Mouse (Mus musculus) MEL (cell line): Measurements from ENCODE around the gene Micu1. TPM values are rescaled to one million over a fixed set of nuclear protein-coding genes. Genes with fewer than 3 reads are reported as not detected.

ENCODE experiments used
- DNase-seq: peaks from one replicate; pipeline ENCODE4 v3.0.0; 2011; ENCODE audit warnings: low read depth, low spot score
- H3K27ac ChIP-seq: 2 replicates; pipeline ENCODE4 v1.5.1; 2012; ENCODE audit warnings: low read depth, mild to moderate bottlenecking, control low read depth, low read length, moderate library complexity; ENCODE audit not compliant: control insufficient read depth
- H3K27me3 ChIP-seq, 2 experiments: fragments of 150-350 bp in 1 of 2; sonication (generic) in 1 of 2; 2 replicates each; pipeline ENCODE4 v1.6.1; 2012; ENCODE audit warnings: low read length in 2 of 2, mild to moderate bottlenecking in 2 of 2, improper control_type of control experiment in 1 of 2, moderate library complexity in 1 of 2; ENCODE audit not compliant: insufficient read depth in 2 of 2, control insufficient read depth in 1 of 2
- H3K36me3 ChIP-seq, 2 experiments: 2 replicates each; pipeline ENCODE4 v1.6.1; 2012 to 2014; ENCODE audit warnings: low read length in 2 of 2, improper control_type of control experiment in 1 of 2, inconsistent platforms in 1 of 2, mild to moderate bottlenecking in 1 of 2; ENCODE audit not compliant: insufficient read depth in 2 of 2, control insufficient read depth in 1 of 2
- H3K4me1 ChIP-seq, 2 experiments: fragments of 150-350 bp in 1 of 2; sonication (generic) in 1 of 2; 2 replicates each; pipeline ENCODE4 v1.6.1; 2012; ENCODE audit warnings: low read length in 2 of 2, improper control_type of control experiment in 1 of 2, mild to moderate bottlenecking in 1 of 2; ENCODE audit not compliant: insufficient read depth in 2 of 2, control insufficient read depth in 1 of 2
- H3K4me3 ChIP-seq, 2 experiments: fragments of 150-350 bp in 1 of 2; sonication (generic) in 1 of 2; 2 replicates each; pipeline ENCODE4 v1.5.1; 2012; ENCODE audit warnings: low read depth in 2 of 2, low read length in 2 of 2, mild to moderate bottlenecking in 2 of 2, moderate library complexity in 2 of 2, control low read depth in 1 of 2, improper control_type of control experiment in 1 of 2; ENCODE audit not compliant: control insufficient read depth in 1 of 2, insufficient read depth in 1 of 2
- H3K79me2 ChIP-seq: 2 replicates; pipeline ENCODE4 v1.6.1; 2012; ENCODE audit warnings: mild to moderate bottlenecking, low read length, moderate library complexity; ENCODE audit not compliant: control insufficient read depth, poor library complexity, insufficient read depth
- H3K9ac ChIP-seq: 2 replicates; pipeline ENCODE4 v1.6.1; 2012; ENCODE audit warnings: low read depth, mild to moderate bottlenecking, control low read depth, low read length, moderate library complexity; ENCODE audit not compliant: control insufficient read depth, poor library complexity, severe bottlenecking
- H3K9me3 ChIP-seq: fragments of 150-350 bp; sonication (generic); replicated peaks from 2 replicates; pipeline ENCODE4 v1.6.1; 2012; ENCODE audit warnings: mild to moderate bottlenecking, low read length, improper control_type of control experiment, moderate library complexity; ENCODE audit not compliant: insufficient read depth
- CHD1 ChIP-seq: IDR thresholded peaks from 2 replicates; pipeline ENCODE4 v1.6.1; 2012; ENCODE audit warnings: low read depth, mild to moderate bottlenecking, inconsistent platforms, low read length, improper control_type of control experiment
- E2F4 ChIP-seq: IDR thresholded peaks from 2 replicates; pipeline ENCODE4 v1.6.1; 2011; ENCODE audit warnings: low read depth, low read length, improper control_type of control experiment, borderline replicate concordance
- GABPA ChIP-seq: IDR thresholded peaks from 2 replicates; pipeline ENCODE4 v1.6.1; 2012; ENCODE audit warnings: low read depth, mild to moderate bottlenecking, inconsistent platforms, low read length, improper control_type of control experiment, moderate library complexity
- GATA1 ChIP-seq: IDR thresholded peaks from 2 replicates; pipeline ENCODE4 v1.6.1; 2011; ENCODE audit warnings: low read depth, low read length, improper control_type of control experiment
- JUND ChIP-seq: IDR thresholded peaks from 2 replicates; pipeline ENCODE4 v1.6.1; 2011; ENCODE audit warnings: low read depth, mild to moderate bottlenecking, improper control_type of control experiment, low read length
- MAFK ChIP-seq: IDR thresholded peaks from 2 replicates; pipeline ENCODE4 v1.6.1; 2011; ENCODE audit warnings: low read depth, mild to moderate bottlenecking, low read length, improper control_type of control experiment, borderline replicate concordance
- MXI1 ChIP-seq: IDR thresholded peaks from 2 replicates; pipeline ENCODE4 v1.6.1; 2011; ENCODE audit warnings: mild to moderate bottlenecking, low read depth, low read length, improper control_type of control experiment
- MYB ChIP-seq: IDR thresholded peaks from 2 replicates; pipeline ENCODE4 v1.6.1; 2011; ENCODE audit warnings: mild to moderate bottlenecking, low read depth, low read length, improper control_type of control experiment
- NRF1 ChIP-seq: IDR thresholded peaks from 2 replicates; pipeline ENCODE4 v1.6.1; 2014; ENCODE audit warnings: low read depth, mild to moderate bottlenecking, inconsistent platforms, low read length, improper control_type of control experiment, moderate library complexity; ENCODE audit not compliant: poor library complexity, insufficient read depth, severe bottlenecking
- POLR2AphosphoS5 ChIP-seq: IDR thresholded peaks from 2 replicates; pipeline ENCODE4 v1.6.1; 2012; ENCODE audit warnings: low read depth, borderline replicate concordance, mild to moderate bottlenecking, inconsistent platforms, low read length, moderate library complexity, mixed read lengths
- SIN3A ChIP-seq: IDR thresholded peaks from 2 replicates; pipeline ENCODE4 v1.6.1; 2012; ENCODE audit warnings: low read length, improper control_type of control experiment, inconsistent platforms
- TAL1 ChIP-seq: IDR thresholded peaks from 2 replicates; pipeline ENCODE4 v1.6.1; 2012; ENCODE audit warnings: mild to moderate bottlenecking, inconsistent platforms, low read length, moderate library complexity, mixed read lengths
- TBP ChIP-seq: IDR thresholded peaks from 2 replicates; pipeline ENCODE4 v1.8.0; 2011; ENCODE audit warnings: low read depth, low read length, improper control_type of control experiment
- UBTF ChIP-seq: IDR thresholded peaks from 2 replicates; pipeline ENCODE4 v1.6.1; 2012; ENCODE audit warnings: low read depth, mild to moderate bottlenecking, inconsistent platforms, low read length, improper control_type of control experiment, moderate library complexity, borderline replicate concordance; ENCODE audit not compliant: insufficient read depth
- USF2 ChIP-seq, 2 experiments: IDR thresholded peaks; 2 replicates each; pipeline ENCODE4 v1.6.1; 2011 to 2012; ENCODE audit warnings: improper control_type of control experiment in 2 of 2, low read length in 2 of 2, borderline replicate concordance in 1 of 2, inconsistent platforms in 1 of 2, low read depth in 1 of 2, mild to moderate bottlenecking in 1 of 2; ENCODE audit not compliant: insufficient read depth in 1 of 2
- ZC3H11A ChIP-seq: IDR thresholded peaks from 2 replicates; pipeline ENCODE4 v1.6.1; 2012; ENCODE audit warnings: low read depth, mild to moderate bottlenecking, inconsistent platforms, low read length, improper control_type of control experiment
- ZKSCAN1 ChIP-seq: IDR thresholded peaks from 2 replicates; pipeline ENCODE4 v1.6.1; 2012; ENCODE audit warnings: low read depth, mild to moderate bottlenecking, inconsistent platforms, low read length, improper control_type of control experiment, moderate library complexity
- ZMIZ1 ChIP-seq: IDR thresholded peaks from 2 replicates; pipeline ENCODE4 v1.6.1; 2012; ENCODE audit warnings: low read depth, mild to moderate bottlenecking, inconsistent platforms, low read length, improper control_type of control experiment, moderate library complexity
- polyA plus RNA-seq, 2 experiments: library from polyadenylated mRNA; stranded (reverse) in 1 of 2; unstranded in 1 of 2; fragments of >175 nt in 1 of 2; fragments of >200 nt in 1 of 2; gene quantifications; 2 replicates each; pipeline versions ENCODE4 v1.2.1 to v1.2.4; 2012; ENCODE audit warnings: low replicate concordance in 2 of 2, low read depth in 1 of 2; ENCODE audit not compliant: insufficient read length in 2 of 2, insufficient read depth in 1 of 2, missing spikeins in 1 of 2
- total RNA-seq: library from RNA; depleted of rRNA; stranded (reverse); fragments of 300-350 nt; gene quantifications from 2 replicates; pipeline ENCODE4 v1.2.3, GENCODE M21; 2012

Micu1 gene
- total and polyA plus RNA-seq, 3 experiments = 18.0 to 26.8 TPM; not detected in 1

DNA sequence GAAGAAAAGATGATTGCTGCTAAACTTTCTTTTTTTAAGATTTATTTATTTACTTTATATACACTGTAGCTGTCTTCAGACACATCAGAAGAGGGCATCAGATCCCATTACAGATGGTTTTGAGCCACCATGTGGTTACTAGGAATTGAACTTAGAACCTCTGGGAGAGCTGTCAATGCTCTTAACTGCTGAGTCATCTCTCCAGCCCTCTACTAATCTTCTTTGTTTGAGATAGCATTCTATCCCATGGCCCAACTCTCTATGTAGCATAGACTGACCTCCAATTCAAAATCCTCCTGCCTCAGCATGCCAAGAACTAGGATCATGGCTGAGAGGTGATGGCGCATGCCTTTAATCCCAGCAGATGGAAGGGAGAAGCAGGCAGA lies 183.8 kb downstream of the Micu1 start:
- Histone ChIP-seq H3K27ac (no peak overlapping the region), H3K79me2 (peaks cover 34% of the 10 kb centered on the region), H3K27me3 (no peaks in the 10 kb centered on the region), H3K36me3 (peaks cover 2 to 13% of the 10 kb centered on the region in 2 experiments; a peak in 3 of 4 replicates), H3K9ac (no peak overlapping the region), H3K4me1 (peaks cover 10 to 22% of the 10 kb centered on the region in 2 experiments), H3K9me3 (no peaks in the 10 kb centered on the region), H3K4me3 (no peak overlapping the region)
- DNase-seq = no peak
- TF ChIP-seq POLR2AphosphoS5 (no peak), ZMIZ1 (no peak), CHD1 (no peak), ZKSCAN1 (no peak), JUND (no peak), ZC3H11A (no peak), NRF1 (no peak), MAFK (peak; percentile 61; the same call in 1 of the 2 replicates), MYB (no peak), TBP (no peak), TAL1 (no peak), GABPA (peak; percentile 42; the same call in 1 of the 2 replicates)

DNA sequence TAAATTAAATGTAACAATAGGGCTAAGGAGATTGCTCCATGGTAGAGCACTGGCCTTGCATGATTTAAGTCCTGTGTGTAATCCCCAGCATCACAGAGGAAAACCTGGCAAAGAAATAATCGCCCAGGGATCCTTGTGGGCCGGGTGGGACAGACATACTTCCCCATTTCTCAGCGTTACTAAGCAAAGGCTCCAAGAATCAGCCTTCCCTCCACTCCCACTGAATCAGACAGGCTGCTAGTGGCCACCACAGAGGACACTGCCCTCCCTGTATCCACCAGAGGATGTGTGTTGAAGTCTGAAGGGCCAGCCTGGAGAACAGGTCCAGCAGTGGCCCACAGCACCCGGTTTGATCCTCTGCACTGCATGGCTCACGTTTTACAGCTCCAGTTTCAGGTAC lies 185.2 kb downstream of the Micu1 start:
- DNase-seq = no peak
- H3K27me3 ChIP-seq = no peaks in the 10 kb centered on the region
- H3K27ac ChIP-seq = no peak overlapping the region
- H3K79me2 ChIP-seq = peaks cover 23% of the 10 kb centered on the region
- H3K9me3 ChIP-seq = no peaks in the 10 kb centered on the region
- peaks cover 10 to 20% of the 10 kb centered on the region in 2 experiments for H3K4me1 ChIP-seq
- H3K4me3 ChIP-seq = no peak overlapping the region
- H3K9ac ChIP-seq = no peak overlapping the region
- no peak for TF ChIP-seq MXI1
- TF ChIP-seq GATA1 = no peak
- no peak for TF ChIP-seq TBP
- no peak for TF ChIP-seq UBTF
- TF ChIP-seq SIN3A = no peak
- no peak for TF ChIP-seq USF2 (IDR thresholded peaks at IDR 0.05; ENCODE audit: borderline replicate concordance in 1 of 2, insufficient read depth in 1 of 2, low read depth in 1 of 2, low read length in 2 of 2)
- TF ChIP-seq TAL1 = no peak
- no peak for TF ChIP-seq ZC3H11A
- no peak for TF ChIP-seq NRF1
- no peak for TF ChIP-seq E2F4
- H3K36me3 ChIP-seq = peaks cover 2 to 13% of the 10 kb centered on the region in 2 experiments; a peak in 3 of 4 replicates
